Mouse (Mus musculus): ENCODE measurements at regions not wholly inside any gene's neighbourhood (a gene's known extent, or its start where the extent isn't known, plus 50 kb on each side); places are given as distances from the start of the nearest gene placed in this dataset.
A peak's percentile ranks its signal among the peaks of the same experiment; 100 is the strongest.
"Not testable (repeated sequence)": the region's sequence is repeated elsewhere in the genome, so short reads cannot be mapped to it uniquely, and the experiment has no call there.

DNA sequence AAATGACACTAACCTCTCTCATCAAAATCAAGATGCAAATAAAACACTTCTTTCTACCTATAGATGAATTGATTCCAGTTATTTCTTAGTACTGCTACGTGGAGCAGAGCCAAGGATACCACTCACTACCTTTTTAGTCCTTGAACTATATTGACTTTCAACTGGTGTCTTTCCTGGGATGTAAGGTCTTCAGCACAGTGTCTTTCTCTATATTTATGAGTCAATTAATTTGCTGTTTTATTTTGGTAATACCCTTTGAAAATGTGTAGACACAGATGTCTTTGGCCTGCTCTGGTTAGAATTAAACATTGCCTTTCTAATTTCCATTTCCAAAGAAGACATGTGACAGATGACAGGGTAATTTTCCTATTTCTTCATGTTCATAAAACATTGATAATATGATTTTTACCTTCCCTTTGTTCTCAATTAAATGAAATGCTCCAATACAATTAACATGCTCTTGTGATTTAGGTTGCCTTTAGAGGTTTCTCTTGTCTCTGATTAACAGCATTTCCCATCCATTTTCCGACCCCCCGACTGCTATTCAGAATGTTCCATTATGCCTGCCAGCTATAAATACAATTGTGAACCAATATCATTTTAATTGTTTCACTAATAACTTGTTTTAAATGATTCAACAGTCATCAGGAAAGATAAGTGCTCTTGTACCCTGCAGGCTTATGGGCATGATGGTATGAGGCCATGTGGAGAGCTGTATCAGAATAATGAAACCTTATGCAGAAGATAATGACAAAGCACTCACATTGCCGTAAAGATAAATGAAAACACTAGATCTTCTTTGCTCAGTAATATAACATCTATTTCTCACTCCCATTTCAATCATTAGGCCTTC, 266.2 kb upstream of the 1700008P02Rik start:
- no peak for DNase-seq (ENCODE audit: extremely low spot score, low spot score)

DNA sequence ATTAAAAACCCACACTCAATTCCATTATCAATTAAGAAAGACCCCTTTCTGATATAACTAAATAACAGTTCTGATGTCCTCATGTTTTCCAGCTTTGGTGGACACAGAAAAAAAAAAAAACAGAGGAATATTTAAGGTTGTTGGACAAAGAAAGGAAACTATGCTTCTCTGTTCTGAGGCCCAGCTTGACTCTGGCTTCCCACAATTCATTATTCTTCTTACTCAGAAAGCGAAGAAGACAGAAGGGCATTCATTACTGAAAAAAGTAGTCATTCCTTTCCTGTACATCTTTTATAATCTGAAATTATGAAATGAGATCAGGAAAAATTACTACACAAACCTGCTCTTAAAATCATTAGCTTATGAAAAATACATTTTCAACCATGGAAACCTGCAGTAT, 263.2 kb upstream of the 1700008P02Rik start:
- DNase-seq (ENCODE audit: extremely low spot score, low spot score) = no peak

DNA sequence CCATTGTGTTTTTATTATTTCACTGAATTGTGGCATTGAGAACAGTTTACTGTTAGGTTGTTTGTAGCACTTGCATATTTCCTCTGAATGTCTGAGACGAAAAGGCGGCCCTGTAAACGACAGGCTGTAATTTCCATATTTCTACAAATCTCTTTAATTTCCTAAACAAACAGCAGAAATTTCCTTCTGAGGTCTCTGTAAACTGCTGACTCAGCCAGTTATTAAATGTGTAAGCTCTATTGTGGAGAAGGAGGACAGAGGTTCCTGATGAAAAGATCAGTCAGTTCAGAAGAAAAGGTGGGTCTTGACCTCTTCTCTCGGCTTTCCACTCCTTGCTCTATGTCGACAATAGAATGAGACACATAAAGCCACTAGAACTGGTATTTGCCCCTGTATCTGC, 256.0 kb upstream of the 1700008P02Rik start:
- DNase-seq (ENCODE audit: extremely low spot score, low spot score) = no peak

DNA sequence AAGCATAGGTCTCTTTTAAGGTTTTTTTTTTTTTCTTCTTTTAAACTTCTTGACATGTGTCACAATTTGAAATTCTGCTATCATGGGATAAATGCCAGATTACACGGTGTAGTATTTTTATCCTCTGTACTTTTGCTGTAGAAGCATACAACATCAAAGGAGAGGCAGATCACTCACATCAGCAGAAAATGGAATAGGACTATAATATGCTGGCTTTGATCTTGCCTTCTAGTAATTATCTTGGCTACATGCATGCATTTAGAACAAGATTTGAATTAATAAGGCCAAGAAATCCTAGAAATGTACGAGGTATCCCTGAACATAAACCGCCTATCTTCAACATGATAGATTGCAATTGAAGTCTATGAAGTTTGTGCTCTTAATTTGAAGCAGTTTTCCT, 251.9 kb upstream of the 1700008P02Rik start:
- DNase-seq (ENCODE audit: extremely low spot score, low spot score) = no peak

DNA sequence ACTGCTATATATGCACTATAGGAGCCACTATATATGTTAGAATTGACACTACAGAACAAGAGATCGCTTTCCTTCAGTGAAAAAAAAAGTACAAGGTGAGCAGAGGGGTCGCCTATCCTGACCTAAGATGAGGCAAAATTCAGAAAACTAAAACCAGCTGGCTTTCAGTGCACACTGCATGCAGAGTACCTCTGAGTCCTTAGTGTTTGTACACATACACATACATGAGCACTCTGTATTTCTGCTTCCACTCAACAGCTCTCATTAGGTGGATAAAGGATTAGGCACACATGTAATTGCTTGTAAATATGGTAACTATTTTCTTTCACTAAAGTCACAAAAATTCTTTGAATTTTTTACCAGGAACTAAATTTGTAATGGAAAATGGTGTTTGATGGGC, 251.5 kb upstream of the 1700008P02Rik start:
- DNase-seq (ENCODE audit: extremely low spot score, low spot score) = no peak

DNA sequence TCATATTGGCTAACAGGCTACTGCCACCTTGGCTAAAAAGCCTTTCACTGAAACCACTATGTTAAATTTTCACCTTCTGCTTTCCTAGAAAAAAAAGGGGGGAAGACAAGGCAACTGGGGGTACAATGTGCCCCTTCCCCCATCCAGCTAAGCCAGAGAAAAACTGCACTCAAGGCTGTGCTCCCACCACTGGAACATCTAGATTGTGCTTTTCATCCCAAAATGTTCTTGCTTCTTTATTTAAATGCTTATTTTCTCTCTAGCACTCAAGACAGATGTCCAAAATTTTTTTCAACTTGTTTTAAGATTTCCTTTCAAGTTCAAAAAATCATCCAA, 245.9 kb upstream of the 1700008P02Rik start:
- DNase-seq (ENCODE audit: extremely low spot score, low spot score) = no peak

DNA sequence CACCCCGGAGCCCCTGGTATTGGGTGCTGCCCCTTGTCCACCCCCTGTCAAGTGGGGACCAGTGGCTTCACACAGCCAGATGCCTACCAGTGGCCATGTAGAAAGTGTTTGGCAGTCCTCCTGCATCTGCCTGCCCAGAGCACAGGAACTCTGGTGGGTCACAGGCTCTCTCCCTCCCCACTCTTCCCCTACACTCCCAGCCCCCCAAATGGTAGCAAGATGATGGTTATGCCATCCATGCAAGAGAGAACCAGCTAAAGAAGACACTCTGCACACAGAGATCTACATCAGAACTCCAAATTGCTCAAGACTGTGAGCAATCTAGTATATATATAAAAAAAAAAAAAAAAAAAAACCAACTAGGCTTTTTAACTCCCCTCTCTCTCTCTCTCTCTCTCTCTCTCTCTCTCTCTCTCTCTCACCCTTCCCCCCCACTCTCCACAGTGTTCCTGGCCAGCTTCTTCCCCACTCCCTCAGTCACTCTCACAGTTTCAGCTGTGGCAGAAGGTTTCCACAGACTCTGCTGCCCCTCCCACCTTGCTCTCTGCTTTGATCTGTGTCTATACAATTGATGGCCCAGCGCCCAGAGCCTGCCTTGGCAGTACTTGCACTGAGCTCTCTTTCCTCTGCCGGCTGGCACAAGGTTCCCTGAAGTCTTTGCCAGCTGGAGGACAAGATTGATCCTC, 245.4 kb upstream of the 1700008P02Rik start:
- DNase-seq (ENCODE audit: extremely low spot score, low spot score) = no peak

DNA sequence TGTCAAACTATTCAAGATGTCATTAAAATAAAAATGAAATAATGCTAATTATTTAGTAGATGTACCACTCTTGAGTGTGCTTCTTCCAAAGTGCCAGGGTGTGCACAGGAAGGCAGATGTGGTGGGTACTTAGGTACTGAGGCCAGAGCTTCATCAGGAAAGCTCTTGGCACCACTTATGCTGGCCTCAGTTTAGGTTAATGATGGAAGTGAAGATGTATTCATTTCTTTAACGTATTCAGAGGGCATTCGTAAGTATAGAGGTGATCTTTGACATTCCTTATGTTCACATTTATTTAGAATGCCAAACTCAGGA, 239.6 kb upstream of the 1700008P02Rik start:
- no peak for DNase-seq (ENCODE audit: extremely low spot score, low spot score)

DNA sequence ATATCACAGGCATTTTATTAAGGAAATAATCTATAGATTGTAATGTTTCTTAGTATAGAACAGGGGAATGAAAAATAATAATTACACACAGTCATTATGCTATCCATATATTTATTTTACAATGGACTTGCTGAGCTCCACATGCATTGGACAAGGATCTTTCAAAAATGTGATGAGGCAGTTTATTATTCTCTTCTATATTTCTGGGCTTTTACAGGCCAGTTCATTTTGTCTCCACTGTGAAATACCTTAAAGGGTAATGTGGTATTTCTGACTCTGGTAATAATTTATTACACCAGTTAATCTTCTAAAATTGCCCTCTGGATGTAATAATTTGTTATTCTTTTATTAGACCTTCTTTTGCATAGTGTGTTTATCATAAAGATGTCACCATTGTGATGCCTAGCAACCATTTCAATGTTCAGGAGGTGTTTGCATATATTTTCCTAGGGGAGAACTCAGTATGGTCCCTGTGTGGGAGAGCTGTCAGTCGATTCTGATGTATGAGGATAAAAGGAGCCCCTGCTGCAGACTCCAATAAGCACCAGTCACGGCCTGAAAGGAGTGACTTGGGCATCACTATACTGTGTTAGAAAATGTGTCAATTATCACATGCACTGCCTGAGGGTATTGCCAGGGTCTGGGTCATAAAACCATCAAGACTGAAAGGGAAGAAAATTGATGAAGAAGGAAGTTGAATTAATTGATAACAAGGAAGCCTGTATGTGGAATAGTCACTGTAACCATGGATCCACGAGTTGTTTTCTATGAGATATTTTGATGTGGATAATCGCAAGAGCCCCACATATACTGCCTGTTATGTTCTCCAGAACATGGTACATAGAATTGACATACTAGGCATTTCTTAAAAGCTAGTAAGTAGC, 239.0 kb upstream of the 1700008P02Rik start:
- DNase-seq (ENCODE audit: extremely low spot score, low spot score) = no peak

DNA sequence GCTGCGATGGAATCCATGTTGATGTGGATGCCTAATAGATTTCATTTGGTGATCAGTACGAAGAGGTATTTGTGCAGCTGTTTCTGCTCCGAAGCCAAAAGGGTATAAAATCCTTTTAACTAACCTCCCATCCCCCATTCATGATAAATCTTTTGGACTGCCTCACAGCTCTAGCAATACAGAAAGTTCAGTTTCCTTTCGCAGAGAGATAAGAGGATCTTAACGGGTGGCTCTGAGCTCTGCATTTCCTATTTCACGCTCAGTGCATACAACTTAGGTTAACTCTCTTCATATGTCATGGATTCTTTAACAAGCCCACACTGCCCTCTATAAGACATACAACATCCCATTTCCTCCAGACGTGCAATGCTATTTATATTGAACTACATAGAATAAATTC, 199.1 kb upstream of the 1700008P02Rik start:
- no peak for DNase-seq (ENCODE audit: extremely low spot score, low spot score)

DNA sequence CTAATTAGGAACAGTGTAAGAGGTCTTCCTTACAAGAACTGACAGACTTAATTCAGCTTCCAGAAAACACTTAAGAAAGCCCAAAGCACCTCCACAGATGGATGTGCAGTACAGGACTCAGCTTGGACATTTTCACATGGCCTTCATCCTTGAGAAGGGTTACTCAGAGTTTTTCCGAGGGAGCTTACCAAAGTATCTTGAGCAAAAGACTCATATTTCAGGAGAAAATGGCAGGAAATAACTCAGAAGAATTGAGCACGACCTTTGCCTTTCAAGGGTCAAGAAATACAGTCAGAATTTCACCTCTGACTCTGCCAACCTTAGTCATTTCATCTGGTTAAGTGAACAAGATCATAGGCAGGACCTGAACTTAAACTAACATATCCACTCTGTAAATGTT, 192.1 kb upstream of the 1700008P02Rik start:
- peak; percentile 27 for DNase-seq (ENCODE audit: extremely low spot score, low spot score)

DNA sequence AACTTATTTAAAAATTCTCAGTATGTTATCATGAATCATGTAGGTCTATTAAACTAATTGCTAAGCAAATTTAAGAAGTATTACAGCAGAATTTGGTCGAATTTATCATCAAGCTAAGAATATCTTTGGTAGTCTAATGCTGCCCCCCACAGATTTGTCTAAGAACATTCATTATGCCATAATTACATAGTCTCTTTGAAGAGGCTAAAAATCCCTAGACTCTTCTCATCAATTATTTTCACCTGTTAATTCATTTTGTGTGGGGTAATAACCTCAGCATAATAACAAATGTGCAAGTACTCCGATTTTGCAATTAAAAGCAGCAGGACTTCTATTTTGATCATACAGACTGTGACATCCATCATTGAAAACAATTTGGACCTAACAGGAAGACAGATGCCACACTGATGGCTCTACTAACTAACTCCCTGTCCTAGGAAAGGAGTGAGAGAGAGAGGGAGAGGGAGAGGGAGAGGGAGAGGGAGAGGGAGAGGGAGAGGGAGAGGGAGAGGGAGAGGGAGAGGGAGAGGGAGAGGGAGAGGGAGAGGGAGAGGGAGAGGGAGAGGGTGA, 189.2 kb upstream of the 1700008P02Rik start:
- DNase-seq (ENCODE audit: extremely low spot score, low spot score) = no peak

DNA sequence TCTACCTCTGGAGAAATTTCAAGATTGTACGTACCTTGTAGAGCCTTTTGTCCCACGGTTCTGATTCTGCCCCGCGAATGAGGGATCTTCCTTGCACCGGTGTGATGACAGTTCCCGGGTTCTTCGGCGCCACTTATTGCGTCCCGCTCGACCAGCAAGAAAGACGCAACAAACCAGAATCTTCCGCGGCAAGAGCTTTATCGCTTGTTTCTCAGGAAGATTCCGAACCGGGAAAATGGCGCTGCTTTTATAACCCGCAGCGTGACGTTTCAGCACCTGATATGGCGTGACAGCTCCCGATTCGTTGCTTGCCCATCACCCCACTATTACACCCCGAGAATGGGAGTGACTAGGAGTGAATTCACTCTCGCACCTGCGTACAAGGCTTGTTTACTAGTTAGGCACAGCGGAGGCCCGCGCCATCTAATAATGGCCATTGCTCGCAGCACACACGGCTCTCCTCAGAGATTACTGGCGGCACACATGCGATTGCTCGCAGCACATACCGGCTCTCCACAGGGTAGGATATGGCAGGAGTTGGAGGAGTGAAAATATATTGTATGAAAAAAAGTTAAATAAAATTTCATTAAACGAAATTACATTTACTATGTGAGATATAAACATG, 180.0 kb upstream of the 1700008P02Rik start:
- not testable (repeated sequence) for DNase-seq (ENCODE audit: extremely low spot score, low spot score)

DNA sequence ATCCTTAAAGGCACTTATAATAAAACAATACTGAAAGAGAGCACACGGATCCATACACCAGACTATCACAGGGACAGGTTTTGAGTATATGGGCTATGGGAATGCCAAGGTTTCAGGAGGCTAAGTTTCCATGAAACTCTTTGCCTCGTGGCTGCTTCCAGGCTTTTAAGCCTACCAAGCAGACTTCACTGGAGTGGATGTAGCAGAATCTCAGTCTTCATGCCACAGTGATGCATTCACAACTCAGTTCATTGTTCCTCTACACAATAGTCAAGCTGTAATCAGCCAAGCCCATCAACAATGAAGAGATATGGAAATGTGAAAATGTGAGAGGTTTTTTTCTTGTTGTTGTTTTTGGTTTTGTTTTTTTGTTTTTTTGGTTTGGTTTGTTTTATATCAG, 148.3 kb upstream of the 1700008P02Rik start:
- DNase-seq (ENCODE audit: extremely low spot score, low spot score) = no peak

DNA sequence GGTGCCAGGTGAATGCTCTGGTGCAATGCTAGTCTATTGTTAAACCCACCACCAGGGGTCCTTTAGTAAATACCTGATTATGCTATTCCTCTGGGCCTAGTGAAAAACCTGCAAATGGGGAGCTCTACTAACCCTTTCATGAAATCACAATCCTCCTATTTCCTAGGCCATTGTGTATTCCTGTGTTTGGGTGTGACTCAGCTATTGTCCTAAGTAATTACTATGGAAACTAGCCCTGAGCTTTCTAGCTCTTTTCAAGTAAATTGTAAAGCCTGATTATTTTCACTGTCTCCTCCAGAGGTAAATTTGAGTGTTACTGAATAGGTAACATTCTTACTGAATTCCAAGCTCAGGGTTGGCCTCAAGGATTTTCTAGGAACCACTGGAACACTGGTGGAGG, 147.8 kb upstream of the 1700008P02Rik start:
- DNase-seq (ENCODE audit: extremely low spot score, low spot score) = not testable (repeated sequence)

DNA sequence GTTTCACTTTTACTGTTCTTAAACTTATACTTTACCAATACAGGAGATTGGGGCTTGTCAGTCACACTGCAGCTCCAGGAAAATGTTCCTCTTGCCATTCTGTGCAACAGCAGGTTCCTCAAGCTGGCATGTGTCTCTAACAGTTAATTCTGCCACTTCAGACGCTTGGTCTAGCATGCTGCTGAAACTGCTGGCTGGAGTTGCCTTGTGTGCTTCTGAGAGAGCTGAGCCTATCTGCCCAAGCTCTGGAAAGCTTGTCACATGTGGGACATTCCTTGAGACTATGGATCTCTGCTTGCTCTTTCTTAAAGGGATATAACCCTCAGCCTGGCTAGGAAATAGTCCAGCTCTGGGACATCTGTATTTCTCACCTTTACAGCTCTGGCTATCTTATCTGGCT, 138.9 kb upstream of the 1700008P02Rik start:
- no peak for DNase-seq (ENCODE audit: extremely low spot score, low spot score)

DNA sequence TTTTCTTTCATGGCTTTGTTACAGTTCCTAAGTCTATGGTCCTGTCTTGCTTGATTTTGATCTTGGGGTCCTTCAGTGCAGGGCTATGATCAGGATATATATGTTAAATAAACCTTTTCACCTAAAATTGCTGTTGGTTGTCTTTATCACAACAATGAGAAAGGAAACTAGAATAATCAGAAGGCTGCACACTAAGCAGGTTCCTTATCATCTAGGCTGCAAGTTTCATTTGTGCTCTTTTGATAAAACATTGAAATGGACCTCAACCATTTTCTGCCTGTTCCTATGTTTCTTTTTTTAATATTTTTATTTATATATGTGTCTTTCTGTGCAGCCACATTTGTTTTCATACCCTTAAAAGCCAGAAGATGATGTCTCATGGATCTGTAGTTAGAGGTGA, 137.3 kb upstream of the 1700008P02Rik start:
- DNase-seq (ENCODE audit: extremely low spot score, low spot score) = no peak

DNA sequence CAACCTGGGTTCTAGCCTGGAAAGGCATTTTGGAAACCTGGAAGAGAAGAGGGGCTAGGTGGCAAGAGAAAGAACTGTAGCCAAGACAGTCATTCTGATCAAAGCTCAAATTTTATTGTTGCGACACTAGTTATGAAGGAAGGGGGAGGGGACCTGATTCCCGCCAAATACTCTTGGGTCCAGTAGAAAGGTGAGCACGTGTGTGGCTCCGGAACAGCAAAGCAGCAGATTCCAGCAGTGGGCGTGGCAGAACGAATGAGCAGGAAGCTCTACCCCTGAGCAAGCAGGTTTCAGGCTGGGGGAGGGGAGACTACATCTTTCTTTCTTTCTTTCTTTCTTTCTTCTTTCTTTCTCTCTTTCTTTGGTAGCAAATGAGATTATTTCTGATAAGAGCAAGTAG, 130.5 kb upstream of the 1700008P02Rik start:
- not testable (repeated sequence) for DNase-seq (ENCODE audit: extremely low spot score, low spot score)

DNA sequence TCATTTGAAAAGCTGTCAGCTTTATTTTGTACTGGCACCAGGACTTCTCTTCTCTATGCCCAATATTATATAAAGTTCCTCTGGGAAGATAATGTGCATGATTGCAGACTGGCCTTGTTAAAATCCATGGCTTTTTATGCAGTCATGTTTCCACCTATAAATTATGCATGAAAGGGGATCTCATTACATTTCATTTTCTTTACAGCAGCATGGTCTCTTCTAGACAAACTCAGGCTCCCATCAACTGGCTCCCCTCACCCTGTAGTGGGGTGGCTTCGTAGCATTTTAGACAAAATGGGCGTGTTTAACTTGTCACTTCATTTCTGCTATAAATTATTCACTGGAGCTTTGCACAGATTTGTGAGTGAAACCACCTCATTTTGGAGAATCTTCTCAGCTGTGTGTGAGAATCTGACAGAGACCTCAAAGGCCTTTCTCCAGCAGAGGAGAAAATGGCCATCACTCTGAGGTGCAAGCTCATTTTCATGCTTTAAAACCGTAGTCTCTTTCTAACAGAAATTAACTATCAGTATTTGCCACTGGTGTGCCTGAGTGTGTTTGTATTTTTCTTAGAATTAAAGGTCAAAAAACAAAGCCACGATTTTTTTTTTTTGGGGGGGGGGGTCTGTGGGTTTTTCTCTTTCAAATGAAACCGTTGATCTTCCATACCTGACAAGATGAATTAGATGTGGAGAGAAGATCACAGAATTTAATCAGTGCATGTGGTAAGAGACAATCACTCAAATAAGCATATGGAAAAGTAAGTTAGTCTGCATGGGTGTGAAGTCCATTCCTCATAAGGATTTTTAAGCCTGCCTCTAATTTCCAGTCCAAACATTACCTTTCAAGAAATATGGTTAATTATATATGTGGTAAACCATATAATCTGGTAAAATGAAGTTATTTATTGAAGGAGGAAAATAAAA, 111.4 kb upstream of the 1700008P02Rik start:
- DNase-seq (ENCODE audit: extremely low spot score, low spot score) = no peak

DNA sequence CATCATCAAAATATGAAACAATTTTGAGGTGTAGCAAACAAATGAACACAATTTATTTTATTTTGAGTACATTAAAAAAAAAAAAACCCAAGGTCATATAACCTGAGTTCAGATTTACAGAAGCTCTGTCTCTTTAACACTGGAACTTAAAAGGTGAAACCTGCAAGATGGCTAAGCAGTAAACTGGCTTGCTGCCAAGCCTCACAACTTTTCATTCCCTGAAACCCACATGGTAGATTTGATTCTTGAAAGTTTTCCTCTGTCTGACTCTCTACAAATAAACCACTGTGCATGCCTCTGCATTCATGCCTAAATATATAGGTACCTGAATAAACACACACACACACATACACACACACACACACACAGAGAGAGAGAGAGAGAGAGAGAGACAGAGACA, 109.8 kb upstream of the 1700008P02Rik start:
- no peak for DNase-seq (ENCODE audit: extremely low spot score, low spot score)

All from neural tube, embryonic 10.5 days (tissue).